Mouse (Mus musculus): ENCODE results near the gene A030005K14Rik. TPM values are rescaled to one million over a fixed set of nuclear protein-coding genes. Genes with fewer than 3 reads are reported as not detected.

Gene A030005K14Rik
- polyA plus RNA-seq, 1 experiment from 2014 or later, result not detected

DNA sequence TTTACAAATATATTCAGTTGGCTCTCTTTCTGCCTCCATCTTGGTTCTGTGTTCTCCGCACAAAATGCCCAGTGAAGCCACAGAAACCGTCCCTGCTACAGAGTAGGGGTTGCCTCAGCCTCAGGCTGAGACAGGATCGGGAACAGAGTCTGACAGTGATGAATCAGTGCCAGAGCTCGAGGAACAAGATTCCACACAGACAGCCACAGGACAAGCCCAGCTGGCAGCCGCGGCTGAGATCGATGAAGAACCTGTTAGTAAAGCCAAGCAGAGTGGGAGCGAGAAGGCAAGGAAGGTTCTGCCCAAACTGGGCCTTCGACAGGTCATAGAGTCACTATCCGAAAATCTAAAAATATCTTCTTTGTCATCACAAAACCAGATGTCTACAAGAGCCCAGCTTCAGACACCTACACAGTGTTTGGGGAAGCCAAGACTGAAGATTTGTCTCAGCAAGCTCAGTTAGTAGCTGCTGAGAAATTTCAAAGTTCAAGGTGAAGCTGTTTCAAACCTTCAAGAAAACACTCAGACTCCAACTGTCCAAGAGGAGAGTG, 43.8 kb downstream of the A030005K14Rik start:
- Histone ChIP-seq H3K4me3 (no peak overlapping the region), H3K36me3 (no peaks in the 10 kb centered on the region), H3K4me1 (replicated peaks) (no peaks in the 10 kb centered on the region), H3K27ac (no peak overlapping the region), H3K27me3 (ENCODE audit: insufficient read depth, poor library complexity, severe bottlenecking) (no peaks in the 10 kb centered on the region), H3K9me3 (no peaks in the 10 kb centered on the region)
- no peak for DNase-seq (ENCODE audit: low spot score)
- 85% methylated on average over 10 of the region's 10 CpGs for WGBS

DNA sequence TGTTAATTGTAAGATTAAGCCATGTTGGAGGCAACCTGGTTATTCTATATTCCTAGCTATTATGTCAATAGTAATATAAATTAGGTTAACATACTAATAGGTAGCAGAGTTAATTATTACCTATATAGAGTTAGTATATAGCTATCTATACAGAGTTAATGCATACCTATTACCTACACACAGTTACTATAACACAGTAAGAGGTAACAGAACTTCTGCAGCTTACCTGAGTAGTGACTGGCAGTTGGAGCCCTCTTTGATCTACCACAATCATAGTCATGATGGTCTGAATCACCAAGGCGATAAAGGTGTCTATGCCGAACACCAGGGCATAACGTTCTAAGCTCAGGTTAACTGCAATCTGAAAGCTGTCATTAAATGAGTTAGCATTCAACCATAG, 44.7 kb downstream of the A030005K14Rik start:
- Histone ChIP-seq H3K4me1 (replicated peaks) (no peaks in the 10 kb centered on the region), H3K4me3 (no peak overlapping the region), H3K9me3 (no peaks in the 10 kb centered on the region), H3K36me3 (no peaks in the 10 kb centered on the region), H3K27me3 (ENCODE audit: insufficient read depth, poor library complexity, severe bottlenecking) (no peaks in the 10 kb centered on the region), H3K27ac (no peak overlapping the region)
- WGBS, result 92% methylated on average over 3 of the region's 3 CpGs
- no peak for DNase-seq (ENCODE audit: low spot score)

Other genes with a start within 250 kb of the A030005K14Rik start
- 27.6 and 34.5 TPM in 2 replicates for gene Agfg1, start 219.9 kb downstream of the A030005K14Rik start, polyA plus RNA-seq (2016; fragmentation: Nextera tagmentation; extraction: Ambion mirVana)
- 0.41 TPM in 1 of 2 replicates, not detected in the other for gene A030005L19Rik, start 146.1 kb downstream of the A030005K14Rik start, polyA plus RNA-seq (2016; fragmentation: Nextera tagmentation; extraction: Ambion mirVana)
- not detected in 2 replicates for gene A030014E15Rik, start 134.5 kb downstream of the A030005K14Rik start, polyA plus RNA-seq (2016; fragmentation: Nextera tagmentation; extraction: Ambion mirVana)
- gene Gm6217, start 128.0 kb downstream of the A030005K14Rik start, polyA plus RNA-seq (2016; fragmentation: Nextera tagmentation; extraction: Ambion mirVana), result not detected in 2 replicates
- gene A030003K21Rik, start 116.0 kb downstream of the A030005K14Rik start, polyA plus RNA-seq (2016; fragmentation: Nextera tagmentation; extraction: Ambion mirVana), result not detected in 2 replicates
- gene Gm7544, start 103.4 kb downstream of the A030005K14Rik start, polyA plus RNA-seq (2016; fragmentation: Nextera tagmentation; extraction: Ambion mirVana), result not detected in 2 replicates
- gene Gm47955, start 99.1 kb downstream of the A030005K14Rik start, polyA plus RNA-seq (2016; fragmentation: Nextera tagmentation; extraction: Ambion mirVana), result not detected in 2 replicates
- gene Gm47959, start 58.8 kb downstream of the A030005K14Rik start, polyA plus RNA-seq (2016; fragmentation: Nextera tagmentation; extraction: Ambion mirVana), result not detected in 2 replicates
- gene Slc19a3, start 20.9 kb downstream of the A030005K14Rik start, polyA plus RNA-seq (2016; fragmentation: Nextera tagmentation; extraction: Ambion mirVana), result 0.47 and 0.67 TPM in 2 replicates
- not detected in 2 replicates for gene Krtap28-10, start 16.9 kb downstream of the A030005K14Rik start, polyA plus RNA-seq (2016; fragmentation: Nextera tagmentation; extraction: Ambion mirVana)
- not detected in 2 replicates for gene Gm47969, start 14.4 kb downstream of the A030005K14Rik start, polyA plus RNA-seq (2016; fragmentation: Nextera tagmentation; extraction: Ambion mirVana)
- not detected in 2 replicates for gene Krtap28-13, start 1.6 kb upstream of the A030005K14Rik start, polyA plus RNA-seq (2016; fragmentation: Nextera tagmentation; extraction: Ambion mirVana)
- 0.26 TPM in 1 of 2 replicates, not detected in the other for gene Ccl20, start 57.4 kb upstream of the A030005K14Rik start, polyA plus RNA-seq (2016; fragmentation: Nextera tagmentation; extraction: Ambion mirVana)
- gene Daw1, start 100.4 kb upstream of the A030005K14Rik start, polyA plus RNA-seq (2016; fragmentation: Nextera tagmentation; extraction: Ambion mirVana), result 0.67 and 0.85 TPM in 2 replicates

Data from hindbrain, embryonic 10.5 days (tissue).